Mouse (Mus musculus) midbrain, embryonic 11.5 days (tissue): ENCODE measurements at regions not wholly inside any gene's neighbourhood (a gene's known extent, or its start where the extent isn't known, plus 50 kb on each side); places are given as distances from the start of the nearest gene placed in this dataset.
A peak's percentile ranks its signal among the peaks of the same experiment; 100 is the strongest.

Experiments used
- ATAC-seq: fragments of 200-750 bp; cut with Nextera tagmentation; 2 replicates; pipeline ENCODE4 v1.8.0; 2017; ENCODE audit warnings: moderate TSS enrichment, moderate library complexity; ENCODE audit not compliant: low FRiP score
- DNase-seq: peaks from one replicate; pipeline ENCODE4 v3.0.0; 2015; ENCODE audit warnings: low spot score; ENCODE audit errors: missing footprints
- H3K27ac ChIP-seq: fragments of 300-500 bp; sonication (generic); 2 replicates; pipeline ENCODE4 v1.5.1; 2014; ENCODE audit warnings: low read depth, low read length
- H3K27me3 ChIP-seq: fragments of 300-500 bp; sonication (generic); 2 replicates; pipeline ENCODE4 v1.6.1; 2014; ENCODE audit warnings: mild to moderate bottlenecking, low read length, moderate library complexity, mixed read lengths; ENCODE audit not compliant: control insufficient read depth, insufficient read depth
- H3K36me3 ChIP-seq: fragments of 300-500 bp; sonication (generic); 2 replicates; pipeline ENCODE4 v1.6.1; 2014; ENCODE audit warnings: mild to moderate bottlenecking, low read length, moderate library complexity, mixed read lengths; ENCODE audit not compliant: control insufficient read depth, insufficient read depth
- H3K4me1 ChIP-seq: fragments of 300-500 bp; sonication (generic); 2 replicates; pipeline ENCODE4 v1.6.1; 2014; ENCODE audit warnings: low read length; ENCODE audit not compliant: control insufficient read depth, insufficient read depth
- H3K4me2 ChIP-seq: fragments of 300-500 bp; sonication (generic); 2 replicates; pipeline ENCODE4 v1.6.1; 2014; ENCODE audit warnings: mild to moderate bottlenecking, moderate library complexity
- H3K4me3 ChIP-seq: fragments of 300-500 bp; sonication (generic); 2 replicates; pipeline ENCODE4 v1.5.1; 2014; ENCODE audit warnings: low read depth, low read length
- H3K9ac ChIP-seq: fragments of 300-500 bp; sonication (generic); 2 replicates; pipeline ENCODE4 v1.6.1; 2014; ENCODE audit warnings: low read length
- H3K9me3 ChIP-seq: fragments of 300-500 bp; sonication (generic); 2 replicates; pipeline ENCODE4 v1.6.1; 2016; ENCODE audit warnings: low read length; ENCODE audit not compliant: control insufficient read depth
- WGBS: fragments of 180-500 bp; shearing (Covaris S2); extraction: QIAGEN DNeasy Blood & Tissue Kit; methylation state at CpG from one replicate; pipeline ENCODE4 v1.1.7; 2014; 5-methylcytosine and 5-hydroxymethylcytosine counted together

DNA sequence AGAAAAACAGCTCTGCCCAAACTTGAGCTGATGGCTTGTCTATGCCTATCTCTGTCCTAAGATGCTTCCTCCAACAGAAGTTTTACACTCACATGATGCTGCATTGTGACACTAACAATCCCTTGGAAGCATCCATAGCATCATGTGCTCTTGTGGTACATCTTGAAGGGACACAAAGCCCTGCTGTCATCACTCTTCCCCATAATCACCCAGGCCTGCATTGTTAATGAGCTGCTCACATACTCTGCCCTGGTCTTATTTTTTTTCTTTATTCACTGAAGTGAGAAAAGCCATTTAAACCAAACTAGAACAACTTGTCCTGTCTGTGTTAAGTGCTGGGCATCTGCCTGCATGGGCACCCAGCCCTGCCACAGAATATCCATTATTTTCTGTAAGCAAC, 683.3 kb downstream of the Tns3 start:
- Histone ChIP-seq H3K4me2 (no peak overlapping the region), H3K27ac (no peak overlapping the region), H3K27me3 (no peaks in the 10 kb centered on the region), H3K9ac (no peak overlapping the region), H3K4me3 (no peak overlapping the region), H3K9me3 (no peaks in the 10 kb centered on the region; the same call in 1 of the 2 replicates), H3K36me3 (no peaks in the 10 kb centered on the region), H3K4me1 (no peaks in the 10 kb centered on the region)
- ATAC-seq = no peak
- no peak for DNase-seq

DNA sequence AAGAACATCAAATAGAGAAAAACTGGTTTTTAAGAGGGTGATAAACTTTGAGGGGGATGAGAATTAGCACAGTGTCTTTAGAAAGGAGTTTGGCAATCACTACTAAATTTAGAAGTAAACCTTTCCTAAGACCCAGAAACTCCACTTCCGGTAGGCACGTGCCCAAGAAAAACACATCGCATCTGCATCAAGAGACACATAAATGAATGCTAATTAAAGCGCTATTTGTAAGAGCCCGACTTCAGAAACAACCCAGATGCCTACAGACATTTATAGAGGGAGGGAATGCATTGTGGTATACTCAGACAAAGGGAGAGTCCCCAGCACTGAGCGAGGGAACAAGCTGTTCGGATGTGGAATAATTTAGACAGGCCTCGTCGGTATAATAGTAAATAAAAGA, 688.5 kb downstream of the Tns3 start:
- Histone ChIP-seq H3K36me3 (no peaks in the 10 kb centered on the region), H3K4me3 (no peak overlapping the region), H3K27me3 (no peaks in the 10 kb centered on the region), H3K27ac (no peak overlapping the region), H3K9ac (no peak overlapping the region), H3K4me1 (no peaks in the 10 kb centered on the region), H3K4me2 (no peak overlapping the region), H3K9me3 (no peaks in the 10 kb centered on the region)
- WGBS = 64% methylated on average over 9 of the region's 9 CpGs
- ATAC-seq = peak; percentile 52; the same call in 1 of the 2 replicates
- DNase-seq = no peak

DNA sequence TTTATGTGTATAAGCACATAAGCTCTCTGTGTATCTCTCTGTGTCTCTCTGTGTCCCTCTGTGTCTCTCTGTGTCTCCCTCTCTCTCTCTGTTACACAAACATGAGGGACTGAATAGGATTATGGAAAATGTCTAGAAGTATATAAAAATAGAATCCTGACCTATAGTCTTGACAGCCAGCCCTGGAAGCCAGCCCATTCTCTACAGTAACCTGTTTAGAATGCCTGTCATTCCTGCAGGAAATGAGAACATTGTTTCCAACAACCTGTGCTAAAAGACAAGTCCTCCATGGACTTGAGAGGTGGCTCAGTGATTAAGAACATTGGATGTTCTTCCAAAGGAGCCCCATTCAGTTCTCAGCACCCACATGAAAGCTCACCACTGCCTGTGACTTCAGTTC, 714.4 kb downstream of the Tns3 start:
- ATAC-seq (no peak), DNase-seq (no peak)
- H3K4me2 ChIP-seq = no peak overlapping the region
- no peak overlapping the region for H3K4me3 ChIP-seq
- H3K27ac ChIP-seq = no peak overlapping the region
- no peaks in the 10 kb centered on the region for H3K36me3 ChIP-seq
- H3K4me1 ChIP-seq = no peaks in the 10 kb centered on the region
- no peaks in the 10 kb centered on the region for H3K27me3 ChIP-seq
- H3K9me3 ChIP-seq = no peaks in the 10 kb centered on the region
- H3K9ac ChIP-seq = no peak overlapping the region

DNA sequence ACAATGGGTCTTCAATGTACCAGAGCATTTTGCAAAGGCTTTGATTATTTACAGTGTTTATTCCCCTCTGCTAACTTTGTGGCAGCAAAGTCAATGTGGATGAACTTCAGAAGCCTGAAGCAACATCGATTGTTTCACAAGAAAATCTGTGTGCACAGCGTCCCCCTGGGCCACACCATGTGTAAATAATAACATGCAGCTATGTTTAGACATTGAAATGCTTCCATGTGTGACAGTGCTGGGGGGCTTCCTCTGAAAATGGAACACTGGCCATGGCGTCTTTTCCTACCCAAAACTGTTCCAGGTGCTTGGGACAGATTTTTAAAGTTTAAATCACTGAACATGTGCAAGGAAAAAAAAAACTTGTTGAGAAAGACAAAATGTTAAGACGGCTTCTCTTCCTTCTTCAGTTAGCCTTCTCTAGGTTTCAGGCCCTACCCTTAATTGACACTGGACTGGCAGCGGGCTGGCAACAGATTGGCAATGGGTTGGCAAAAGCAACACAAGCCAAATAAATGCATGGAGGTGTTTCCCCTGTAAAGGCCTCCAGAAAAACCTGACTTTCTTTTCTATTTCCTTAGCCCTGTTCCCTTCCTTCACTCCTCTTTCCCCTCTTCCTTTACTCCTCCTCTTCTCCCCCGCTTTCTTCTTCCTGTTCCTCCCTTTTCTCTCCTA, 715.0 kb downstream of the Tns3 start:
- ATAC-seq = no peak
- DNase-seq = no peak
- H3K9me3 ChIP-seq = no peaks in the 10 kb centered on the region

DNA sequence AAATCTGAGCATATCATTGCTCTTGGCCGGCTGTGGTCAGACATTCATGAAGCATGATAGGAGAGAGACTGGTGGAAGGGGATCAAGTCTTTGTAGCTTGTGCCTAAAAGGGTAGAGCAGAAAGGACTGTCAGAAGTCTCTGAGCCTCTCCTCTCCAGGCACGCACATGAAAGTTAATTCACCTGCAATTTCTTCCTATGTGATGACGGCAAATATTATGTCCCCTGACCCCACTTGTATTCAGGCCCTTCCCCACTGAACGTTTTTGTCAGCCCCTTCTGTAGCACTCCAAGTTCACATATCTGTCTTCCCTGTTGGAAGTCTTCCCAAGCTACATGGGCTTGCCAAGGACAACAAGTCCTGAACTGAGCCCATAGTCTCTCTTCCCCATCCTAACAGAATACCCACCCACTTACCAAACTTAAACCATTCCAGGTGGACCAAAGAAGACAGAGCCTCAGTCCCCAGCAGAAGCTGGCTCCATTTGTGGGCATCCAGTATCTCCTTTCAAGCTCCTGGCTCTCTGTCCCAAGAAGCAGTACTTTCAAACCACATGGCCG, 719.3 kb downstream of the Tns3 start:
- Histone ChIP-seq H3K9ac (no peak overlapping the region), H3K9me3 (no peaks in the 10 kb centered on the region), H3K27ac (no peak overlapping the region), H3K4me1 (no peaks in the 10 kb centered on the region), H3K4me2 (no peak overlapping the region), H3K4me3 (no peak overlapping the region), H3K27me3 (no peaks in the 10 kb centered on the region), H3K36me3 (no peaks in the 10 kb centered on the region)
- DNase-seq = no peak
- 88% methylated on average over 5 of the region's 5 CpGs for WGBS
- ATAC-seq = no peak

More for the DNA sequence above, 715.0 kb downstream of the Tns3 start:
- WGBS = 81% methylated on average over 6 of the region's 6 CpGs
- H3K27ac ChIP-seq = no peak overlapping the region
- no peaks in the 10 kb centered on the region for H3K27me3 ChIP-seq
- no peak overlapping the region for H3K4me3 ChIP-seq
- no peak overlapping the region for H3K9ac ChIP-seq
- H3K4me2 ChIP-seq = no peak overlapping the region
- no peaks in the 10 kb centered on the region for H3K36me3 ChIP-seq
- H3K4me1 ChIP-seq = no peaks in the 10 kb centered on the region

DNA sequence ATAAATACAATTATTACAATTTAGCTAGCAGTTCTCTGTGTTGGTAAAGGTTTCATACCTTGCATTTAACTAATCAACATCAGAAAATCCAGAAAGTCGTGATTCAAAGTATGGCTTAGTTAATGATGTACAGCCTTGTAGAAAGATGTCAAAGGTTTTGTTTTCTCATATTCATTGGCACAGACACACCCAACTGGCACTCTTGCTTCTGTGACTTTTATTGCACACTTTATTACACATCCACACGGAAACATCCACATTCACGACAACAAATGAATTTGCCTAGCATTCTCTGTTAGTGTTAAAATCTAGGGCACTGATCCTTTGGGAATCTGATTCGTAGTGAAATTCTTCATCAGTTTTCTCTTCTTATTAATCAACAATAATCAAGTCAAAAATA, 720.0 kb downstream of the Tns3 start:
- ATAC-seq (no peak), DNase-seq (no peak)
- WGBS = 87% methylated on average over 4 of the region's 4 CpGs
- Histone ChIP-seq H3K36me3 (no peaks in the 10 kb centered on the region), H3K27ac (no peak overlapping the region), H3K27me3 (no peaks in the 10 kb centered on the region), H3K4me1 (no peaks in the 10 kb centered on the region), H3K4me2 (no peak overlapping the region), H3K4me3 (no peak overlapping the region), H3K9ac (no peak overlapping the region), H3K9me3 (no peaks in the 10 kb centered on the region)

DNA sequence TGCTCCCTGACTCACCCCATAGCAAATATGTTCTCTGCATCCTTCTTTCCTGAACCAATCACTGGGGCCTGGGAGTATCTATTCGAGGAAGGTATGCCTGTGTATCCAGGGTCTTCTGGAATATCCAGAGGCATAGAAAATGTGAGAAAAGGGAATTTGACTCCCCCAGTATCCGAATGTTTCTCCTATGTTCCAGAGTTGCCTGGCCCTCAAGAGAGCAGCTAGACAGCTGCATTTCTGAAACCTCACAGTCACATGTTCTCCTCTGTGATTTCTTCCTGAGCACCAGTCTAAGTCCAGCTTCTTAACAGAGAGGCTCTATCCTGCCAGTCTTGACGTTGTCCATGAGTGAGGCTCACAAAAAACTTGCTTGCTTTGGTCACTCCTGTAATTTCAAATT, 719.9 kb upstream of the Igfbp3 start:
- 81% methylated on average over 3 of the region's 3 CpGs for WGBS
- ATAC-seq = no peak
- Histone ChIP-seq H3K4me3 (no peak overlapping the region), H3K36me3 (no peaks in the 10 kb centered on the region), H3K4me2 (no peak overlapping the region), H3K9me3 (no peaks in the 10 kb centered on the region), H3K9ac (no peak overlapping the region), H3K27me3 (no peaks in the 10 kb centered on the region), H3K27ac (no peak overlapping the region), H3K4me1 (no peaks in the 10 kb centered on the region)
- peak; percentile 53 for DNase-seq

DNA sequence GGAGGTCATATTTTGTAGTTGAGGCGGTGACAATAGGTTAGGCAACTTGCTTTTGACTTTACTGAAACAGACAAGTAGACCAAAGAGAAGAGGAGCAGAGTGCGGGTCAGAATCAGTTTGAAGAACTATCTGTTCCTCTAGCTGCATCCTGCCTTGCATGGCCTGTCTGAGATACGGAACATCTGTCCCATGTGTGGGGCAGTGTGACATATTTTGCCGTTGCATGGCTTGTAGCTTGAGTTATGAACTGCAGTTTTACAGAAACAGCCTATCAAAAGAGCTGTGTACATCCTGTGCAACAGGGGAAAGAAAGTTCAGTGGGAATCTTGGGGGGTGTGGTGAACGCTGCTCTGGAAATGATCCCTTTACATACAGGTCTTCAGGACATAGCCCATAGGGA, 718.9 kb upstream of the Igfbp3 start:
- WGBS = 91% methylated on average over 5 of the region's 5 CpGs
- Histone ChIP-seq H3K4me2 (no peak overlapping the region), H3K36me3 (no peaks in the 10 kb centered on the region), H3K27me3 (no peaks in the 10 kb centered on the region), H3K4me1 (no peaks in the 10 kb centered on the region), H3K9me3 (no peaks in the 10 kb centered on the region; the same call in 1 of the 2 replicates), H3K27ac (no peak overlapping the region), H3K9ac (no peak overlapping the region), H3K4me3 (no peak overlapping the region)
- DNase-seq = peak; percentile 39
- ATAC-seq = no peak

DNA sequence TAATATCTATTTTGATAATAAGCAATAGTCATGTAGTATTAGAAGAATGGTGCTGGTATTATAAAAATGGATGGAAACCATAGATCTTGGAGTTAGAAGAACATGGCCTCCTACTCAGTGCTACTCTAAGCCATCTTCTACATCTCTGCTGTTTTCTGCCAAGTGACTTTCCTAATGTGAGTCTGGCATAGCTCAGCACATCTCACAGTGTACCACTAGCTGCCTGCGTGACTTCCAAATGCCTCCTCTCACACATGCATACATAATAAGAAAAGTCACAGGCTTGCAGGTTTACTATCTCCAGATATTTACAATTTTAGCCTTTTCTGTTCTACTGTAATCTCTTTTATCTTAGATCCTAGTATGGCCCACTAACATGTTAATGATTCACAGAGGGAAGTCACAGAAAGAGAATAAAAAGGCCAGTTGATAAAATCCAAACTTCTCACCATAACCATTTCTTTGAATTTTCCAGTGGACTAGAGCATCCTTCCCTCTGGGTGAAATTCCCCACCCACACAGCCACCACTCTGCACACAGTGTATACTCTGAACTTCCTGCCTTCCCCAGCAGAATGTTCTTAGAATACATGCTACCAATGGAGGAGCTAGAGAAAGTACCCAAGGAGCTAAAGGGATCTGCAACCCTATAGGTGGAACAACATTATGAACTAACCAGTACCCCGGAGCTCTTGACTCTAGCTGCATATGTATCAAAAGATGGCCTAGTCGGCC, 717.5 kb upstream of the Igfbp3 start:
- WGBS = 89% methylated on average over 2 of the region's 3 CpGs
- no peaks in the 10 kb centered on the region; the same call in 1 of the 2 replicates for H3K9me3 ChIP-seq
- DNase-seq (peak; percentile 59), ATAC-seq (no peak)
- no peaks in the 10 kb centered on the region for H3K4me1 ChIP-seq
- H3K36me3 ChIP-seq = no peaks in the 10 kb centered on the region
- no peak overlapping the region for H3K4me3 ChIP-seq
- no peak overlapping the region for H3K4me2 ChIP-seq
- H3K27ac ChIP-seq = no peak overlapping the region
- H3K9ac ChIP-seq = no peak overlapping the region
- no peaks in the 10 kb centered on the region for H3K27me3 ChIP-seq
